Mouse (Mus musculus) adrenal gland, postnatal 25 days (tissue): ENCODE results near the gene Gpr142. TPM values are rescaled to one million over a fixed set of nuclear protein-coding genes. Genes with fewer than 3 reads are reported as not detected.

ENCODE experiments used
- DNase-seq: peaks from one replicate; pipeline ENCODE4 v3.0.0; 2021; ENCODE audit warnings: mixed read lengths
- long read RNA-seq: library from polyadenylated mRNA; stranded (forward); transcript quantifications from one replicate; pipeline ENCODE4 v2.0.0, GENCODE M21; 2021
- total RNA-seq: library from RNA; stranded (reverse); gene quantifications from 2 replicates; pipeline ENCODE4 v1.2.3, GENCODE M21; 2021

The Gpr142 gene
- not detected in 2 replicates for total RNA-seq
- long read RNA-seq = 0 reads

- DNase-seq = no peak
Observed at GRCm38 (mm10) chr11:114798624-114799023, at the start of gene Gpr142. TSS of gene Gpr142 (plus strand) at chr11:114798924.

GRCm38 (mm10) chr11:114764820-114765818 is 33.6 kb upstream of the Gpr142 start, which contains the start of gene Kif19a:
TSS of gene Kif19a (plus strand) at chr11:114765388.
- peak; percentile 78 for DNase-seq

- no peak for DNase-seq
Observed at GRCm38 (mm10) chr11:114769911-114770310, 28.8 kb upstream of the Gpr142 start.

GRCm38 (mm10) chr11:114771896-114772295 is 26.8 kb upstream of the Gpr142 start:
- no peak for DNase-seq

GRCm38 (mm10) chr11:114780076-114780475 is 18.6 kb upstream of the Gpr142 start:
- no peak for DNase-seq

GRCm38 (mm10) chr11:114785892-114786291 is 12.8 kb upstream of the Gpr142 start:
- DNase-seq = no peak

- DNase-seq = peak; percentile 33
Observed at GRCm38 (mm10) chr11:114786326-114786725, 12.4 kb upstream of the Gpr142 start.

GRCm38 (mm10) chr11:114787611-114788010 is 11.1 kb upstream of the Gpr142 start:
- DNase-seq = no peak

GRCm38 (mm10) chr11:114789061-114789714 is 9.5 kb upstream of the Gpr142 start:
- peak; percentile 88 for DNase-seq

- no peak for DNase-seq
Observed at GRCm38 (mm10) chr11:114789716-114790115, 9.0 kb upstream of the Gpr142 start.

GRCm38 (mm10) chr11:114790171-114790570 is 8.6 kb upstream of the Gpr142 start:
- DNase-seq = no peak

GRCm38 (mm10) chr11:114790841-114791240 is 7.9 kb upstream of the Gpr142 start:
- DNase-seq = no peak

- DNase-seq = no peak
Observed at GRCm38 (mm10) chr11:114791351-114791889, 7.3 kb upstream of the Gpr142 start.

- no peak for DNase-seq
Observed at GRCm38 (mm10) chr11:114791891-114792411, 6.8 kb upstream of the Gpr142 start.

GRCm38 (mm10) chr11:114792931-114793494 is 5.7 kb upstream of the Gpr142 start:
- no peak for DNase-seq

GRCm38 (mm10) chr11:114793868-114794545 is 4.7 kb upstream of the Gpr142 start:
- DNase-seq = no peak

GRCm38 (mm10) chr11:114794691-114795090 is 4.0 kb upstream of the Gpr142 start:
- DNase-seq = no peak

GRCm38 (mm10) chr11:114795231-114795746 is 3.4 kb upstream of the Gpr142 start:
- peak; percentile 42 for DNase-seq

- DNase-seq = no peak
Observed at GRCm38 (mm10) chr11:114795848-114796322, 2.8 kb upstream of the Gpr142 start, which contains the start of gene Btbd17. TSS of gene Btbd17 (minus strand) at chr11:114795945.

GRCm38 (mm10) chr11:114797176-114797575 is 1.5 kb upstream of the Gpr142 start:
- no peak for DNase-seq

GRCm38 (mm10) chr11:114797981-114798380 is 743 bp upstream of the Gpr142 start:
- no peak for DNase-seq
